Mouse (Mus musculus) right cerebral cortex, adult 2 months (tissue): Measurements from ENCODE around the gene Prkch.

Experiments
- DNase-seq, 2 experiments: peaks; one replicate each; pipeline ENCODE4 v3.0.0; 2021 to 2022; ENCODE audit warnings: low spot score in 2 of 2

The Prkch gene

GRCm38 (mm10) chr12:73801845-73802244, 217.2 kb downstream of the Prkch start:
- no peak for DNase-seq

DNA sequence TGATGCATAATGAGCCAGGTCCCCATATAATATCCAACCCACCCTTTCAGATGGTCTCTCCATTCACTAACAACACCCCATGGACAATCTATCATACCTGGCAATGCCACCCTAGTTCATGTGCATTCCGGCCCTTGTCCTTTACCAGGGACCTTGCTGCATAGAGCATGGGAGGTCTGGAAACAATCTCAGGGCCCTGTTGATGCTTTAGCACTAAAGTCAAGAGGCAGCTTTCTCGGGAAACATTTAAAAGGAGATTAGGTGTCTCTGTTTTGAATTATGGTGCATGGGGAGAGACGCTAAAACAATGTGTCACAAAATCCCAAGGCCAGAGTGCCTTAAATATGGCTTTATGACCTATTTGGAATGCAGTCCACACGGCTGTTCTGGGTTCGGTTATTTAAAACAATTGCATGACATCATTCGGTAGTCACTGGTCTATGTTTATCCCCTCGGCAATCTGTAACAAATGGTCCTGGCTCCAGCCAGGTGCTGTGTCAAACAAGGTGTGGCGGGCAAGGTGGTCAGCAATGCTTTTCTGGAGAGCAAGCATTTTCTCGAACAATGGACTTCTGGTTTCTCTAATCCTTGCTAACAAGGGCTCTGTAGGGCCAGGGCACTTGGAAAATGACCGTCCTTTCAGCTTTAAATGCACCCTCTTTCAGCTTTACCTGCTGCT, 217.9 kb downstream of the Prkch start:
- no peak for DNase-seq

DNA sequence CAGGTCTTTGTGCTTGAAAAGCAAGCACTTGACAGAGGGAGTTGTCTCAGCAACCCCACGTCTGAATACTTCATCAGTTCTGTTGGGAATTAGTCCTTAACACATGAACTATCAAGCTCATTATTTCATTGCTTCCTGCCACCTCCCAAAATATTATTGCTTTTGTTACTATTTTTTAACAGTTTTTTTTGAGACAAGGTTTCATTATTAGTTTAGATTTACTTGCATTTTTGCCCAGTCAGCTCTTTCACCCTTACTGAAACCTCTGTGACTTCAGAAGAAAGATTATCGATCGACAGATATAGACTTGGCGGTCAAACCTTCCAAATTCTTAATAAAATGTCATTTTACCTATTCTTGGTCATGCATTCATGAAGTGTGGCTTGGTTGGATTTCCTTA, 219.3 kb downstream of the Prkch start:
- DNase-seq = no peak

- no peak for DNase-seq
Measured at GRCm38 (mm10) chr12:73805541-73805940, 220.9 kb downstream of the Prkch start.

- no peak for DNase-seq
Measured at GRCm38 (mm10) chr12:73806003-73806402, 221.4 kb downstream of the Prkch start.

GRCm38 (mm10) chr12:73807228-73807627, 222.6 kb downstream of the Prkch start:
- no peak for DNase-seq

DNA sequence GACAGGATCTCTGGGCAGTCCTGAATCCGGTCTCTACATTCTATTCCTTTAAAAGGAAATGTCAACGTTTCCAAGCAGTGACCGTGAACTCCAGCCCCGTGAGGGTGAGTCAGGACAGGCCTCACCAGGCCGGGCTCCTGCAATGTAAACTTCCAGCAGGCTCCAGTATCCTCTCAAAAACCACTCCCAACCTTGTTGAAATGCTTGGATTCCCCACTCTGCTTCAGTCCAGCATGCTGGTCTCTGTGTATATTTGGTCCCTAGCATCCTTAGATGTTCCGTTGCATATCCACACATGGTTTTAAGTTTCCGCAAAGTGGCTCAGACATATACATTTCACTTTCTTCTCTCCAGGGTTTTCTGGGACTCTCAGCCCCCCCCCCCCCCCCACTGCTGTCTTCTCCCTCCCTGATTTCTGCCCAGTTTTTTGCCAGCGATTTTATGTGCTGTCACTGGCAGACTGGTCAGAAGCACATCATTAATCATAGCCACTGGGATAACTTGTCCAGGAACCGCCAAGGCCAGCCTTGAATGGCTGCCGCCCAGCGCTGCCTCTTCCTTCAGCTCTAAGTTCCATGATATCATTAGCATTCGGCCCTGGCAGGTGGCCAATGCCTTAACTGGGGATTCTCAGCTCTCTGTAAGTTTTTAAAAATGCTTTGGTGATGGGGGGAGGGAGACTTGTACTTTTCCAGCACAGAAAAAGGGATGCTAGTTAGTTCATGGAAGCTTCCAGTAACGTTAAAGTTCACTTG, 225.6 kb downstream of the Prkch start:
- peak; percentile 47 to 60 for DNase-seq

DNA sequence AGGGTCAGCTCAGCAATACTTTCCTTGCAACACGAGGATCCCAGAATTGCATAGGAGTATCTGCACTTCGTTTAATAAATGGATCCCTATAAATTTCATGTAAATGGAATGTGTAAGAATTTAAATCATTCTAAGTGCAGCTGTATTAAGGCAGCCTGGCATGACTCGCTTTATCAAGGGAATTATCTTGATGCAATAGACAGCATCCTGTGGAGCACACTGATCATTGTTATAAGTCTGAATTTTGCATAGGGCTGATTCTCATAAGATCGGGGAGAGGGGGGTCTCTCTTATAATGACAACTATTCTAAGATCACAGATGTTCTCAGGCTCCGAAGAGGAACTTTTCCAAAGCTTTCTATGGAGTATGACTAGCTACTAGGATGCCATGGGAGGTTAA, 226.3 kb downstream of the Prkch start:
- no peak for DNase-seq

DNA sequence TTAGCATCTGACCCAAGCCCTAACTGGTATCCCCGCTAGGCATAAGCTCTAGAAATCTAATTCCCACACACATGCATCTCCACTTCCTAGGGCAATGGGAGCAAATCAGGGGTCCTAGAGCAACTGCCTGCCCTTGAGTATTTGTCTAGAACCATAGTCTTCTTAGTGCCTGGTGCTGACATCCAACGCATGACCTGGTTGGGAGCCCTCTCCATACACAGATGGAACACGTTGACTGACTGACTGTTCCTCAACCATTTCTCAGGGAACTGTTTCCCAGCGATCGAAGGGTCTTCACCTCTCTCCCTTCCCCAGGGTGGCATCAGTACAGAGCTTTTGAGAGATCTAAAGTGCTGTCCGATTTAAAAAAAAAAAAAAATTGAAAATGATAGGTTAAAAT, 227.6 kb downstream of the Prkch start:
- DNase-seq = no peak

GRCm38 (mm10) chr12:73813016-73813900, 228.7 kb downstream of the Prkch start:
- DNase-seq = no peak

DNA sequence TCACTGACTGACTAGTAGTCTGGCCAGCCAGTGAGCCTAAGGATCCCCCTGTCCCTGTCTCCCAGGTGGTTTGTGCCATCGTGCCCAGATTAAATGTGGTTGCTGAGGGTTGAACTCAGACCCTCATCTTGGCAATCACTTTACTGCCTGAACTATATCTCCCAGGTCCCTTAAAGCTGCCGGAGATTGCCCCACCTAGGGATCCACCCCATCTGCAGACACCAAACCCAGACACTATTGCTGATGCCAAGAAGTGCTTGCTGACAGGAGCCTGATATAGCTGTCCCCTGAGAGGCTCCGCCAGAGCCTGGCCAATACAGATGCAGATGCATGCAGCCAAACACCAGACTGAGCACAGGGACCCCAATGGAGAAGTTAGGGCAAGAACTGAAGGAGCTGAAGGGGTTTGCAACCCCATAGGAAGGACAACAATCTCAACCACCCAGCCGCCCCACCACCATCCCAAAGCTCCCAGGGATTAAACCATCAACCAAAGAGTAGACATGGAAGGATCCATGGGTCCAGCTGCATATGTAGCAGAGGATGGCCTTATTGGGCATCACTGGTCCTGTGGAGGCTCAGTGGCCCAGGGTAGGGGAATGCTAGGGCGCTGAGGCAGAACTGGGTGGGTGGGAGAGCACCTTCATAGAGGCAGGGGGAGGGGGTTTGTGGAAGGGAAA, 229.6 kb downstream of the Prkch start:
- no peak for DNase-seq

GRCm38 (mm10) chr12:73814897-73815296, 230.3 kb downstream of the Prkch start:
- no peak for DNase-seq

DNA sequence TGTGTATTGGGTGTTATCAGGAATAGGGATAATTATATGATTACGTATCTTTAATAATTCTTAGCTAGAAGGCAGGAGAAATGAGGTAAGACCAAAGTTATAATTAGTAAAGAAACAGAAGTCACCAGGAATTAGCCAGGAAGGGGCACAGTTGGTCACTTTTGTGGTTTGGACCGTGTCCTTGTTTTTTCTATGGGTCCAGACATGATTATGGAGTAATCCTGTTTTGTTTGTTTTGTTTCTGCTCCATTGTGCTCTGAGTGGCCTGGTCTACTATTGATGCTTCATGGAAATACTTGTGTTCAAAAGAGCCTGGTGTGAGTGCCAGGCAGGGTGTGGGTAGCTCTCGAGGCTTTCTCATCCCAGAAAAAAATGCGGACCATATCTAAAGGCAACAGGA, 230.9 kb downstream of the Prkch start:
- DNase-seq = no peak

DNA sequence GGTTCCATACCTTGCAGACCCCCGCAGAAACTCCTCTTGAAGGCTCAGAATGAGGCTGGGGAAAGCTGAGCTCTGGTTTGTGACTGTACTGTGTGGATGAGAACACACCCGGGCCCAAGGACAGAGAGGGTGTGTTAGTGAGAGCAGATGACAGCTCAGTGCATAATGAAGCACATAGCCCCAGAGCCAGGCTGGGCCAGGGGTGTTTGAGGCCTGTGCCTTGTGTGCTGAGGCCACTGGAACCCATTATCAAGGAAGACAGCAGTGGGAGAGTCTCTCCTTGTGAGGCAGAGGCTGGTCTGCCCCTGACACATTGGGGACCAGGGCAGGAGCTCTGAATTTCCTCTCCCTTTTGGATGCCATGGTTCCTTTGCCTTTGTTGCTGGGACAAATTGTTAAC, 231.3 kb downstream of the Prkch start:
- no peak for DNase-seq

DNA sequence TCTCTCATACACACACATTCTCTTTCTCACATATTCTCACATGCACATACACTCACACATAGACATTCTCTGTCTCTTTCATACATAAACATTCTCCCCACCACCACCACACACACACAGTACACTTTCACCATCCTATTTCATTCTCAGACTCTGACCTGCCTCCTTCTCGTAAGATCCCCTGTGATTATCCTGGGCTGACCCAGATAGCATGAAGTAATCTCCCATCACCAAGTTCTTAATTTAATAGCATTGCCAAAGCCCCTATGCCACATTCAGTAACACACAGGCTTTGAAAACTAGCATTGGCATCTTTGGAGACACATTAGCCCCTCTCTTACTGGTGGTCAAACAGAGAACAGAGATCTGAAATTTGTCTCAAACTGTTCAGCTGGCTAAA, 232.3 kb downstream of the Prkch start:
- no peak for DNase-seq

- no peak for DNase-seq
Measured at GRCm38 (mm10) chr12:73818801-73819200, 234.2 kb downstream of the Prkch start.

- DNase-seq = no peak
Measured at GRCm38 (mm10) chr12:73821176-73821575, 236.6 kb downstream of the Prkch start.

GRCm38 (mm10) chr12:73822331-73822730, 237.7 kb downstream of the Prkch start:
- no peak for DNase-seq

DNA sequence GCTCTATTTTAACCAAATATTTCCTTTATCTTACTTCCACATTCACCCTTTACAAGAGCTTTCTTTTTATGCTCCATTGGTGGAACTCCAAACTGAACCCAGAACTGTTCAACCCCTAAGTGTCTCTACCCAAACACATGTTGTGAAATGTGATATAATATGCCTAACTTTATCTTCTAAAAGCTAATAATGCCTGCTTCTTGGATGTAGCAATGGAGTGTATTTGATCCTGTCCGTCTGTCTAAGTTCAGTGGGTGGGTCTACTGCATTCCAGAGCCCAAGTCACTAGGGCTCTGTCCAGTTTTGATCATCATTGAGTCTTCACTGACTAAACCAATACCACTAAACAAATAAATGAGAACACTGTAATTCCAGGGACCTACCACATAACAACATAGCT, 240.2 kb downstream of the Prkch start:
- no peak for DNase-seq
